Mouse (Mus musculus): ENCODE measurements around the gene Gm20517. TPM values are rescaled to one million over a fixed set of nuclear protein-coding genes. Genes with fewer than 3 reads are reported as not detected.

Gm20517 gene
- polyA plus RNA-seq, 1 experiment from 2014 or later: 1.2 TPM

- no peak overlapping the region; the same call in 1 of the 2 replicates for H3K27ac ChIP-seq (ENCODE audit: low read depth, low read length)
- ATAC-seq: no peak
- peaks cover 19% of the 10 kb centered on the region for H3K36me3 ChIP-seq (ENCODE audit: control insufficient read depth, insufficient read depth)
- no peak for TF ChIP-seq CTCF (IDR thresholded peaks at IDR 0.05; ENCODE audit: low read depth)
- no peaks in the 10 kb centered on the region for H3K27me3 ChIP-seq (replicated peaks; ENCODE audit: control insufficient read depth, insufficient read depth, low read length)
- WGBS: under 1% methylated on average over 13 of the region's 13 CpGs
- peak overlapping the region; percentile 68 for H3K4me3 ChIP-seq (ENCODE audit: low read depth, low read length)
- peak overlapping the region; percentile 71 for H3K9ac ChIP-seq (ENCODE audit: low read depth, low read length)
- H3K9me3 ChIP-seq (ENCODE audit: control insufficient read depth): no peaks in the 10 kb centered on the region
- H3K4me1 ChIP-seq (replicated peaks; ENCODE audit: control insufficient read depth, insufficient read depth, low read length): peaks cover 6% of the 10 kb centered on the region; the same call in 1 of the 2 replicates
- peak overlapping the region; percentile 92 for H3K4me2 ChIP-seq (replicated peaks; ENCODE audit: low read depth)
Measured at GRCm38 (mm10) chr17:47611661-47611982, 233 bp downstream of the Gm20517 start.

- peak; percentile 80 for TF ChIP-seq CTCF (IDR thresholded peaks at IDR 0.05; ENCODE audit: low read depth)
- H3K27ac ChIP-seq (ENCODE audit: low read depth, low read length): no peak overlapping the region
- 85% methylated on average over 1 of the region's 1 CpGs for WGBS
- no peaks in the 10 kb centered on the region for H3K27me3 ChIP-seq (replicated peaks; ENCODE audit: control insufficient read depth, insufficient read depth, low read length)
- H3K4me2 ChIP-seq (replicated peaks; ENCODE audit: low read depth): no peak overlapping the region; the same call in 1 of the 2 replicates
- no peak overlapping the region for H3K9ac ChIP-seq (ENCODE audit: low read depth, low read length)
- no peak for ATAC-seq
- H3K4me3 ChIP-seq (ENCODE audit: low read depth, low read length): no peak overlapping the region
- peaks cover 6% of the 10 kb centered on the region; the same call in 1 of the 2 replicates for H3K4me1 ChIP-seq (replicated peaks; ENCODE audit: control insufficient read depth, insufficient read depth, low read length)
- peaks cover 27% of the 10 kb centered on the region for H3K36me3 ChIP-seq (ENCODE audit: control insufficient read depth, insufficient read depth)
- H3K9me3 ChIP-seq (ENCODE audit: control insufficient read depth): no peaks in the 10 kb centered on the region
Measured at GRCm38 (mm10) chr17:47614018-47614417, 2.6 kb downstream of the Gm20517 start.

GRCm38 (mm10) chr17:47616119-47616518, 4.7 kb downstream of the Gm20517 start:
- no peaks in the 10 kb centered on the region for H3K9me3 ChIP-seq (ENCODE audit: control insufficient read depth)
- H3K4me3 ChIP-seq (ENCODE audit: low read depth, low read length): no peak overlapping the region
- H3K36me3 ChIP-seq (ENCODE audit: control insufficient read depth, insufficient read depth): peaks cover 43% of the 10 kb centered on the region
- no peaks in the 10 kb centered on the region for H3K27me3 ChIP-seq (replicated peaks; ENCODE audit: control insufficient read depth, insufficient read depth, low read length)
- WGBS: 95% methylated on average over 8 of the region's 8 CpGs
- no peak for TF ChIP-seq CTCF (IDR thresholded peaks at IDR 0.05; ENCODE audit: low read depth)
- no peak overlapping the region for H3K27ac ChIP-seq (ENCODE audit: low read depth, low read length)
- no peak for ATAC-seq
- H3K9ac ChIP-seq (ENCODE audit: low read depth, low read length): no peak overlapping the region
- no peak overlapping the region for H3K4me2 ChIP-seq (replicated peaks; ENCODE audit: low read depth)
- peaks cover 6% of the 10 kb centered on the region; the same call in 1 of the 2 replicates for H3K4me1 ChIP-seq (replicated peaks; ENCODE audit: control insufficient read depth, insufficient read depth, low read length)

- H3K4me1 ChIP-seq (replicated peaks; ENCODE audit: control insufficient read depth, insufficient read depth, low read length): peaks cover 6% of the 10 kb centered on the region; the same call in 1 of the 2 replicates
- peaks cover 48% of the 10 kb centered on the region for H3K36me3 ChIP-seq (ENCODE audit: control insufficient read depth, insufficient read depth)
- H3K4me2 ChIP-seq (replicated peaks; ENCODE audit: low read depth): no peak overlapping the region
- no peak overlapping the region for H3K4me3 ChIP-seq (ENCODE audit: low read depth, low read length)
- no peak for TF ChIP-seq CTCF (IDR thresholded peaks at IDR 0.05; ENCODE audit: low read depth)
- WGBS: 96% methylated on average over 4 of the region's 4 CpGs
- H3K9me3 ChIP-seq (ENCODE audit: control insufficient read depth): no peaks in the 10 kb centered on the region
- H3K27me3 ChIP-seq (replicated peaks; ENCODE audit: control insufficient read depth, insufficient read depth, low read length): no peaks in the 10 kb centered on the region
- no peak overlapping the region for H3K27ac ChIP-seq (ENCODE audit: low read depth, low read length)
- ATAC-seq: no peak
- H3K9ac ChIP-seq (ENCODE audit: low read depth, low read length): no peak overlapping the region
Measured at GRCm38 (mm10) chr17:47616652-47617051, 5.3 kb downstream of the Gm20517 start.

- Histone ChIP-seq H3K4me1 (replicated peaks; ENCODE audit: control insufficient read depth, insufficient read depth, low read length) (0 out of 2 replicates have a peak, but pooled peaks cover under 1% of the 10 kb centered on the region), H3K4me3 (ENCODE audit: low read depth, low read length) (no peak overlapping the region), H3K9me3 (ENCODE audit: control insufficient read depth) (no peaks in the 10 kb centered on the region), H3K4me2 (replicated peaks; ENCODE audit: low read depth) (no peak overlapping the region), H3K9ac (ENCODE audit: low read depth, low read length) (no peak overlapping the region), H3K27ac (ENCODE audit: low read depth, low read length) (no peak overlapping the region), H3K27me3 (replicated peaks; ENCODE audit: control insufficient read depth, insufficient read depth, low read length) (no peaks in the 10 kb centered on the region), H3K36me3 (ENCODE audit: control insufficient read depth, insufficient read depth) (peaks cover 58% of the 10 kb centered on the region)
- no peak for ATAC-seq
- TF ChIP-seq CTCF (IDR thresholded peaks at IDR 0.05; ENCODE audit: low read depth): no peak
- 90% methylated on average over 9 of the region's 9 CpGs for whole genome bisulfite sequencing
Measured at GRCm38 (mm10) chr17:47617605-47618307, 6.4 kb downstream of the Gm20517 start.

- Histone ChIP-seq H3K9ac (ENCODE audit: low read depth, low read length) (no peak overlapping the region), H3K4me2 (replicated peaks; ENCODE audit: low read depth) (no peak overlapping the region), H3K4me3 (ENCODE audit: low read depth, low read length) (no peak overlapping the region), H3K36me3 (ENCODE audit: control insufficient read depth, insufficient read depth) (peaks cover 68% of the 10 kb centered on the region), H3K4me1 (replicated peaks; ENCODE audit: control insufficient read depth, insufficient read depth, low read length) (no peaks in the 10 kb centered on the region), H3K27me3 (replicated peaks; ENCODE audit: control insufficient read depth, insufficient read depth, low read length) (no peaks in the 10 kb centered on the region), H3K27ac (ENCODE audit: low read depth, low read length) (no peak overlapping the region), H3K9me3 (ENCODE audit: control insufficient read depth) (no peaks in the 10 kb centered on the region)
- no peak for ATAC-seq
- TF ChIP-seq CTCF (IDR thresholded peaks at IDR 0.05; ENCODE audit: low read depth): no peak
- 85% methylated on average over 13 of the region's 13 CpGs for WGBS
Measured at GRCm38 (mm10) chr17:47618556-47619311, 7.3 kb downstream of the Gm20517 start.
